Mouse (Mus musculus): ENCODE results near the gene Kif5c.

DNA sequence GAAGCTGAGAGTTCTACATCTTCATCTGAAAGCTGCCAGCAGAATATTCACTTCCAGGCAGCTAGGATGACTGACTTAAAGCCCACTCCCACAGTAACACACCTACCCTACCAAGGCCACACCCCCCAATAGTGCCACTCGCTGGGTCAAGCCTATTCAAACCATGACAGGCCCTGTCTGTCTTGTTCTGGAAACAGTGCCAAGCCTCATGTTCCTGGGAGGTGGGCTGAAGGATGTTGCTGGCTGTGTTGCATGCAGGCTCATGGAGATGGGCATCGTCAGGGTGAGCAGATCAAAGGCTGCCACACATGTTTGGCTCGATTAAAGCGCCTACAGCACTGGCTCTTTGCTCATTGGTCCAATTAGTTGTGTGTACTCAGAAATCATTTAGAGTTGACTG lies 39.9 kb downstream of the Kif5c start:
- TF ChIP-seq USF1 (IDR thresholded peaks at IDR 0.05; ENCODE audit: low read depth) (no peak), MYOD1 (IDR thresholded peaks at IDR 0.05; ENCODE audit: control insufficient read depth, insufficient read length, low read depth) (no peak), CTCF (IDR thresholded peaks at IDR 0.05; ENCODE audit: control insufficient read depth, insufficient read depth, insufficient read length) (no peak)

All from C2C12 (cell line).